Comparison of ENCODE assay signal across 29 mouse cellular contexts in genomic region chr15:6055703-6056102, GRCm38 (mm10).
"Had no signal": no experiment of that assay in that cellular context is flagged by ENCODE, and none has a peak within 500 bp of the region (broad histone marks: within the 10 kb centered on the region; RNA-seq: fewer than 3 reads in every experiment).

No protein-coding gene starts in this region.

- DNase-seq: left cerebral cortex, postnatal 4 days; liver; liver, embryonic 13.5 days; liver, postnatal 0 days; lung, adult 18-20 months; lung, adult 2 months; lung, embryonic 14.5 days; lung, postnatal 10 days; lung, postnatal 14 days; lung, postnatal 36 days; lung, postnatal 4 days; midbrain, embryonic 14.5 days had no signal

- H3K27ac ChIP-seq: limb, embryonic 10.5 days; limb, embryonic 12.5 days; limb, embryonic 13.5 days; liver, embryonic 12.5 days; liver, embryonic 13.5 days; liver, embryonic 14.5 days; liver, embryonic 15.5 days; lung, embryonic 15.5 days; macrophage; midbrain, embryonic 10.5 days; midbrain, embryonic 12.5 days; midbrain, embryonic 13.5 days; midbrain, embryonic 15.5 days; neural tube, embryonic 12.5 days had no signal

- H3K4me2 ChIP-seq: limb, embryonic 12.5 days; limb, embryonic 13.5 days; limb, embryonic 15.5 days; liver, embryonic 11.5 days; liver, embryonic 12.5 days; liver, embryonic 13.5 days; liver, embryonic 15.5 days; lung, embryonic 14.5 days; lung, embryonic 15.5 days; midbrain, embryonic 11.5 days; midbrain, embryonic 12.5 days; midbrain, embryonic 13.5 days; midbrain, embryonic 15.5 days; neural tube, embryonic 12.5 days had no signal

- H3K4me3 ChIP-seq: limb, embryonic 10.5 days; limb, embryonic 12.5 days; limb, embryonic 13.5 days; limb, embryonic 15.5 days; liver, embryonic 12.5 days; liver, embryonic 13.5 days; liver, embryonic 15.5 days; lung, embryonic 15.5 days; megakaryocyte, embryonic 14.5 days; midbrain, embryonic 10.5 days; midbrain, embryonic 12.5 days; midbrain, embryonic 13.5 days; midbrain, embryonic 15.5 days; neural tube, embryonic 12.5 days had no signal

- H3K27me3 ChIP-seq: limb, embryonic 12.5 days; limb, embryonic 13.5 days; limb, embryonic 15.5 days; liver, embryonic 12.5 days; liver, embryonic 13.5 days; liver, embryonic 15.5 days; lung, embryonic 15.5 days; megakaryocyte, embryonic 14.5 days; midbrain, embryonic 12.5 days; midbrain, embryonic 13.5 days; midbrain, embryonic 15.5 days; neural tube, embryonic 12.5 days had no signal

- H3K36me3 ChIP-seq: limb, embryonic 10.5 days; limb, embryonic 12.5 days; limb, embryonic 13.5 days; limb, embryonic 15.5 days; liver, embryonic 12.5 days; liver, embryonic 13.5 days; liver, embryonic 15.5 days; lung, embryonic 15.5 days; midbrain, embryonic 10.5 days; midbrain, embryonic 12.5 days; midbrain, embryonic 13.5 days; midbrain, embryonic 15.5 days; neural tube, embryonic 12.5 days had no signal
